Mouse (Mus musculus) heart, postnatal 0 days (tissue): ENCODE results near the gene Vwa5b1.

ENCODE experiments used
- CTCF ChIP-seq: IDR thresholded peaks from 2 replicates; pipeline ENCODE4 v1.5.1; 2016; ENCODE audit warnings: antibody characterized with exemption, control low read depth, low read depth
- EP300 ChIP-seq: IDR thresholded peaks from 2 replicates; pipeline ENCODE4 v1.6.1; 2016; ENCODE audit warnings: antibody characterized with exemption, low read depth

DNA sequence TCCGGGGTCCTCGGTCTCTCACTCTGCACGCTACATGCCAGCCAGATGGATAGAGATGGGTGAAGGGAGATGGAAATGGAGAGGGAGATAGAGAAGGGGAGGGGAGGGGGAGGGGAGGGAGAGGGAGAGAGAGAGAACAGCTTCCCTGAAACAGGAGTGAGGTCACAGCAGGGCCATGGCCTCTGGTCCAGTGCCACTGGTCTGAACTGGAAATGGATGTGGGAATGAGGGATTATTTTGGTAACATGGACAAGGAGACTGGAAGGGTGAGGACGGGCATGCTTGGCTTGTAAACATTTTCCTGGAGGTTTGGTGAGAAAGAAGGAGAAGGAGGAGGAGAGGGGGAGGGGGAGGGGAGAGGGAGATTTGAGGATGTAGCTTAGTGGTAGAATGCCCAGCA lies 59.0 kb downstream of the Vwa5b1 start:
- no peak for TF ChIP-seq CTCF
- no peak for TF ChIP-seq EP300
